Mouse (Mus musculus) urinary bladder, postnatal 25 days (tissue): ENCODE data around the gene Zyg11b.

Experiments used
- DNase-seq: peaks from one replicate; pipeline ENCODE4 v3.0.0; 2022; ENCODE audit warnings: low spot score

The Zyg11b gene

GRCm38 (mm10) chr4:108300670-108301373, at the start of gene Zyg11b:
Gene Zyg11b, minus strand, starts transcription at chr4:108301096.
- peak; percentile 81 for DNase-seq

GRCm38 (mm10) chr4:108349836-108350547, 49.1 kb upstream of the Zyg11b start:
- no peak for DNase-seq

- no peak for DNase-seq
These were observed 48.2 kb upstream of the Zyg11b start for GRCm38 (mm10) chr4:108349064-108349463.

DNA sequence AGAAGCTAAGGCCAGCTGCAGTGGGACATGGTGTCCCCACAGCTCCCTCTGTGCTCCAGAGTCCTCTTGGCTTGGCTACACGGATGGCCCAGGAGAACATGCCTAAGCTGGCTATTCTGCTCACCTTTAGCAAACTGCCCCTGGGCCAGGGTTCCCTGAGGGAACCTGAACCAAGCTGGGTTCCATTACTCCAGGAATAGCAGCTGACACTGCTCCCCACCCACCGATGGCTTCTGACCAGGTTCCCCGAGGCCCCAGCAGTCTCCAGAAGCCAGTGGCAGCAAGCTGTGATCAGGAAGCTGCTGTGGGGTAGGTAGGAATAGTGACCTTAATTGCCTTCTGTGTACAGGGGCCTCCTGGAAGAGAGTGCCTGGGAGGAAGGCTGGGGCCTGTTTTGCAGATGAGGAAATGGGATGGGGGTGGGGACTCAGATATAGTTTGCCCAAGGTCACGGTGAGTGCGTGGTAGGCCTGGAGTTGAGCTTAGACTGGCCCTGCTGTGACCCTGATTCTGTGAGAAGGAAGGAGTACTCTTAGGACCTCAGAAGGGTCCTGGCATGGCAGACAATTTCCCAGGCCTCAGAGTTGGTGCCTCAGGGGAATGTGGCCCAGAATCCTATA, 47.5 kb upstream of the Zyg11b start:
- no peak for DNase-seq

GRCm38 (mm10) chr4:108347111-108347510, 46.2 kb upstream of the Zyg11b start:
- peak; percentile 30 for DNase-seq

- DNase-seq, result no peak
These were observed 44.9 kb upstream of the Zyg11b start for GRCm38 (mm10) chr4:108345826-108346225.

- no peak for DNase-seq
These were observed 43.8 kb upstream of the Zyg11b start for GRCm38 (mm10) chr4:108344631-108345083.

- peak; percentile 57 for DNase-seq
These were observed 38.4 kb upstream of the Zyg11b start for GRCm38 (mm10) chr4:108339277-108339690.

- DNase-seq, result no peak
These were observed 37.9 kb upstream of the Zyg11b start for GRCm38 (mm10) chr4:108338811-108339210.

DNA sequence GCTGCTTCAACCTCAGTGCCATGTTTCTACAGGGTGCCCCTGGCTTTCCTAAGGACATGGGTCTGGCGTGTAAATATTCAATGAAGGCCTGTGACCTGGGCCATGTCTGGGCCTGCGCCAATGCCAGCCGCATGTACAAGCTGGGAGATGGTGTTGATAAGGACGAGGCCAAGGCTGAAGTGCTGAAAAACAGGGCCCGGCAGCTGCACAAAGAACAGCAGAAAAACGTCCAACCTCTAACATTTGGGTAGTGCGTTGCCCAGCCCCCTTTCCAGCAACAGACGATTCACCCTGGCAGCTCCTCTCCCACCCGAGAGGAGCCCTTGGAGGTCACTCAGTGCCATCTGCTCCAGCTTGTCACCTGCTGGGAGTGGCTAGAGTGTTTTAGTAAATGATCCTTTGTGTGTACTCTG, 37.4 kb upstream of the Zyg11b start:
- DNase-seq, result peak; percentile 27

- no peak for DNase-seq
These were observed 36.9 kb upstream of the Zyg11b start for GRCm38 (mm10) chr4:108337817-108338216.

- DNase-seq, result no peak
These were observed 35.9 kb upstream of the Zyg11b start for GRCm38 (mm10) chr4:108336765-108337164.

DNA sequence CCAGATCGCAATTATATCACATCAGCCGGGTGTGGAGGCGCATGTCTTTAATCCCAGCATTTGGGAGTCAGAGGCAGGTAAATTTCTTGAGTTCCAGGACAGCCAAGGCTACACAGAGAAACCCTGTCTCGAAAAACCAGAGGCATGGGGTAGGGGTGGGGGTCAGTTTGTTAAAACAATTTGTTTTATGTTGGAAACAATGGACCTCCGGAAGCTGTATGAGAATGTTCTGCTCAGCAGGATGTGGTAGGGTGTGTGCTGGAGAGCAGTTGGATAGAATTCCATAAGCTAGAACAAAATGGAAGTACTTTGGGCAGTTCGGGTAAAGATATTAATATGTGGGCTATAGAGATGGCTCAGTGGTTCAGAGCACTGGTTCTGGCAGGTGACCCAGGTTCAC, 34.5 kb upstream of the Zyg11b start:
- no peak for DNase-seq

DNA sequence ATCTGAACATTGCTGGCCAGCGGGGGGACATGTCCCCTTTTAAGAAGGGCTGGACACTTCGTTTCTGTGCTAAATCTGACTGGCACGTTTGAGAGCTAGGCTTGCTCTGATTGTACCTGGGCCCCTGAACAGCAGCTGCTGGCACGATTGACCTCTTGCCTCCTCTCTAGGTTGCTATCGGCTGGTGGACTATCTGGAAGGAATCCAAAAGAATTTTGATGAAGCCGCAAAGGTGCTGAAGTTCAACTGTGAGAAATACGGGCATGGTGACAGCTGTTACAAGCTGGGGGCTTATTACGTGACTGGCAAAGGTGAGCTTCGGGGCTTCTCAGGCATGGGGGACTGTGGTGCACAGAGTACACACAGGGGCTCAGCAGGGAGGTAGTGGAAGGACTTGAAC, 31.1 kb upstream of the Zyg11b start:
- DNase-seq, result no peak

- no peak for DNase-seq
These were observed 28.9 kb upstream of the Zyg11b start for GRCm38 (mm10) chr4:108329840-108330239.

- peak; percentile 97 for DNase-seq
These were observed 27.0 kb upstream of the Zyg11b start, which contains the start of gene Coa7 for GRCm38 (mm10) chr4:108327730-108328484. Gene Coa7, plus strand, starts transcription at chr4:108328140.

DNA sequence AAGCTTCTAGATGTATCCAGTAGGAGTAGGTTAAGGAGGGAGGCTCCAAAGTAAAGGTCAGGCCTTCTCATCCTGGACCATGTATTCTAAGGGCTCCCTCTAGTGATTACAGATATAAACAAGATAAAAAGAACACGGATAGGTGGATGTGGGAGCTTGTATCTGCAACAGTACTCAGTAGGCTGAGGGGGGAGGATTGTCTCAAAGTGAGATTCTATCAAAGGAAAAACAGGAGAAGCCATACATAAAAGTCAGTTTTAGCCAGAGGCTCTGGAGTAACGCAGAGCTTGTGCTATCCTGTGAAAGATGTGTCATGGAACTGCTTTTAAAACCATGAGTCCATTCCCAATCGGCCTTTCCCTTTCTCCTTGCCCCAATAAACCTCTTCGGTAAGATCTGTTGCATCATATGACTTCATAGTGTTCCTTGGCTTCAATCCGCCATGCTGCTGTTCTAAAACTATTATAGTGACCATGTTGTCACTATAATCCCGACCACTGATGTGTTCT, 26.2 kb upstream of the Zyg11b start:
- no peak for DNase-seq

GRCm38 (mm10) chr4:108323588-108323987, 22.7 kb upstream of the Zyg11b start:
- no peak for DNase-seq

DNA sequence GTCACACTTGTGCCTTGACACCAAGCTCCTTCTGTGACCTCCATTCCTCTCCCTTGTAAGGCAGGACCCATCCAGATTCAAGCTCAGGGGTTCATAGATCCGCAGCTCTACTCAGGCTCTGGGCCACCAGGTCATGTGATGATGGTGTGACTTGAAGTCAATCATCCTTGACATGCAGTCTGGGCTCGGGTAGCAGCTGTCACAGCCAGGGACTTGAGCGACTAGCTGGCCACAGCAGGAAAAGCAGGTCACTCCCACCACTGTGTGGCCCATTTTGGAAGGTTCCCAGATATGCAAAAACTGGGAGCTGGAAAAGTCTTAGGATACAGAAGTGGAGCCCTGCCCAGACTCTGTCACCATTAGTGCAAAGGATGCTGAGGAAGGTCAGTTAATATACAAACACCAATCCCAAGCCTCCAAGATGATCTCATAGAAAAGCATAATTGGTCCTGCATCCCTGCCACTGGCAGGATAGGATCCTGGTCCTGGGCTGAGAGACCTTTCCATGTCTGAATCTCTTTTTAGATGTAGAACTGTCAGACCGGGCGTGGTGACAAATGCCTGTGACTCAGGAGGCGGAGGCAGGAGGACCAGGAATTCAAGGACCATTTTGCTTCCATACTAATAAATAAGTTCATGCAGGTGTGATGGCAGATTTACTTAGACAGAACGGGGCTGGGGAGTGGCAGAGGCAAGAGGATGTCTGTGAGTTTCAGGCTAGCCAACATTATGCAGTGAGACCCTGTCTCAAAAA, 19.9 kb upstream of the Zyg11b start:
- no peak for DNase-seq

DNA sequence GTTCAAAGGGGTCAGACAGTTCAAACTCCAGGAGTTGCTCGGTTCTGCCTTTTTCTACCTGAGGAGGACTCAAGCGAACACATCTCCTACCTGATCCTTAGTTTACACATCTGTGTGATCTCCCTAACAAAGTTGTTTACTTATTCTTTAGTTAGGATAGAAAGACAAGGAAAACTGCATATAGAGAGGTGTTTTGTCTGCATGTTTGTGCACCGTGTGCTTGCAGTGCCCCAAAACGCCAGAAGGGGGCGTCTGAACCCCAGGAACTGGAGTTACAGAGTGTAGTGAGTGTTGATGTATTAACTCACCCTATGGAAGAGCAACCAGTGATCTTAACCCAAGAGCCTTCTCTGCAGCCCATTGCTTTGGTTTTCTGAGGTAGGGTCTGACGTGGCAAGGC, 18.9 kb upstream of the Zyg11b start:
- DNase-seq, result no peak
